Mouse (Mus musculus) heart, postnatal 4 days (tissue): ENCODE measurements around the gene Cd9. TPM values are rescaled to one million over a fixed set of nuclear protein-coding genes. Genes with fewer than 3 reads are reported as not detected.

Experiments
- DNase-seq: peaks from one replicate; pipeline ENCODE4 v3.0.0; 2021
- total RNA-seq, 2 experiments: library from RNA; stranded (reverse); gene quantifications; 2 replicates each; pipeline ENCODE4 v1.2.3; 2021

Cd9 gene
- total RNA-seq = 10 to 100 TPM; 72.4 to 73.3 TPM

- peak; percentile 84 for DNase-seq
Measured at GRCm38 (mm10) chr6:125494092-125494871, at the start of gene Cd9. TSS of gene Cd9 (minus strand) at chr6:125494791.

DNA sequence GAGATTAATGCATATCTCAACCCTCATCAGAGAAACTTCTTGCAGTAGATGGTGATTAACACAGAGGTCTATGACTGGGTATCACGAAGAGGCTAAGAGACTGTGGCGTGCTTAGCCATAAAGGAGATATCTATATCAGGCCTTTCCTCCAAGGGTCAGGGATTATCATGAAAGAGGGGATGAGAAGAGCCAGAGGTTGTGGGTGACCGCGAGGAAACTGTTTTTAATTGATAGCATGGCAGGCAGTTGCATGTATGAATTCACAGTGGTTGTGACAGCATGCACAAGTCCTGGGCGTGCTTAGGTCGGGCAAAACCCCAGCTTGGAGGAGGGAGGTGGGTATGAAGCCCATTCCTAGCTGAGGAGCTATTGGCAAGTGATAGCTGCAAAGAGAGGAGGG is 46.7 kb upstream of the Cd9 start:
- no peak for DNase-seq

- DNase-seq = no peak
Measured at GRCm38 (mm10) chr6:125540826-125541225, 46.2 kb upstream of the Cd9 start.

- DNase-seq = no peak
Measured at GRCm38 (mm10) chr6:125540199-125540598, 45.6 kb upstream of the Cd9 start.

- no peak for DNase-seq
Measured at GRCm38 (mm10) chr6:125539423-125539822, 44.8 kb upstream of the Cd9 start.

- no peak for DNase-seq
Measured at GRCm38 (mm10) chr6:125538469-125538868, 43.9 kb upstream of the Cd9 start.

DNA sequence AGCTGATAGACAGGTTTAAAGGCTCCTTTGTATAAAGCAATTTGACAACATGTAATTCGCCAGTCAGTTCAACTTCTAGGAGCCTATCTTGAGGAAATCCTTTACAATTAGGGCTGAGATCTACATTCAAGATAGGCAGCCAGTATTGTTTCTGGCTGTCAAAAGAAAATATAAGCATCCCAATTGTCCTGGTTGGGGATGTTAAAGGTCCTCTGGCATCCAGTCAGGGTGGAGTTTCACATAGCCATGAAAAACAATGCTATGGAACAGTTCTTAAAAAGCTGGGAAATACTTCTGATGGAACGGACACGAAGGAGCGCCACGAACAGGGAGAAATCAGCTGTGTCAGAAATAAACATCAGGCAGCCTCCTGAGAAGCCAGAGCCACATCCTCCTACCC is 40.4 kb upstream of the Cd9 start:
- DNase-seq = no peak

- DNase-seq = no peak
Measured at GRCm38 (mm10) chr6:125533104-125533650, 38.6 kb upstream of the Cd9 start.

GRCm38 (mm10) chr6:125529479-125529878 is 34.9 kb upstream of the Cd9 start:
- DNase-seq = peak; percentile 53

- no peak for DNase-seq
Measured at GRCm38 (mm10) chr6:125528614-125529200, 34.1 kb upstream of the Cd9 start.

DNA sequence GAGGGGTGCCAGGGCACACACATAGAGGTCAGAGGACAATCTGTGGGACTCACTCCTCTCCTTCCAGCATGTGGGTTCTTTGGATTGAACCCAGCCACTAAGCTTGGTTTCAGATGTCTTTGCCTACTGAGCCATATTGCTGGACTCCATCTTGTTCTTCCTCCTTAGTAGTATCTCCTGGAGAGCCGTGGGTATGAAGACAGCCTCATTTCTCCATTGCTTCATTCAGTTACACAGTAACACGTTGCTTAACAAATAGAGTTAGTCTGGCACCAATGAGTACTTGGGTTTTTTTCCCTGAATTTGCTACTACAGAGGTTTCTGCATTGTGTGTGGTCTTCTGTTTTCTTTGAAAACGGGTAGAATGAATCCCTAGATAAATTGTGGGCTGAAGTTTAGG is 31.5 kb upstream of the Cd9 start:
- DNase-seq = no peak

- no peak for DNase-seq
Measured at GRCm38 (mm10) chr6:125524027-125524426, 29.4 kb upstream of the Cd9 start.

GRCm38 (mm10) chr6:125521558-125522193 is 27.1 kb upstream of the Cd9 start:
- DNase-seq = no peak

DNA sequence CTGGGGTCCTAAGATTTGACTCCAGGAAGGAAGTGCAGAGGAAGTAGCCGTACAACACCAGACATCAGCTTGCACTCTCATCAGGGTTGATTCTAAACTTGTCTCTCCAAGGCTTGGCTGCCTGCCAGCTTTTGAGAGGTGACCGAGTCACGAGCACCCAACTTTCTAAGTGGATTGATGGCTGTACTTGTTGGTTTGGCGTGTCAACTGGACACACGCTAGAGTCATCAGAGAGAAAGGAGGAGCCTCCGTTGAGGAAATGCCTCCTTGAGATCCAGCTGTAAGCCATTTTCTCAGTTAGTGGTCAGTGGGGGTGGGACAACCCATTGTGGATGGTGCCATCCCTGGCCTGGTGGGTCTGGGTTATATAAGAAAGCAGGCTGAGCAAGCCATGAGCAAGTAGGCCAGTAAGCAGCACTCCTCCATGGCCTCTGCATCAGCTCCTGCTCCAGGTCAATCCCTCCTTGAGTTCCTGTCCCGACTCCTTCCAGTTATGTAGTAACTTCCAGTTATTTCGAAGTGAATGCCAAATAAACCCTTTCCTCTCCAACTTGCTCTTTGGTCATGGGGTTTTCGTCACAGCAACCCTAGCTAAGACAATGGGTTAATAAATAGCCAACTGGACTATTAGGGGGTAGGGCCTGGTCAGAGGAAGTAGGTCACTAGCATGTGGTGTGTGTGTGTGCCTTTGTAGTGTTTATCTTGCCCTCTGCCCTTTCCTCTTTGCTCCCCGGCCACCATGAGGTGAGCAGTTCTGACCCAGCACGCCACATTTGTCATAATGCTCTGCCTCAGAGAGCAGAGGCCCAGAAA is 21.1 kb upstream of the Cd9 start:
- DNase-seq = peak; percentile 87

- peak; percentile 65 for DNase-seq
Measured at GRCm38 (mm10) chr6:125512950-125513596, 18.5 kb upstream of the Cd9 start.

GRCm38 (mm10) chr6:125511196-125511595 is 16.6 kb upstream of the Cd9 start:
- no peak for DNase-seq

DNA sequence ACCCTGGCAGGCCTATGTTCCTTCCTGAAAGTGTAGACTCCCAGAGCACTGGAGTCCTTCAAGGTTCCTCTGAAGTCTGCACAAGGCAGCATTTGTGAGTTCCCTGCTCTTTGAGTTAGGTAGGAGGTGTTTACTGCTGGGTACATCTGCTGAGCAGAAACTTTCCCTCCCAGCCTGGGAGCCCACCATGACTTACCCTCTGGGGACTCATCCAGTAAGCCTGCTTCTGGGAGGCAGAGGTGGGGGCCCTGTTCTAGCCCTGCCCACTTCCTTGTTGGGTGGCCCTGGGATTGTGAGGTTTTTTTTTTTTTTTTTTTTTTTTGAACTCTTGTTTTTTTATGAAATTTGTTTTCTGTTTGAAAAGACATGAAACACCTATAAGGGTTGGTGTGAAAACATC is 16.1 kb upstream of the Cd9 start:
- DNase-seq = no peak

DNA sequence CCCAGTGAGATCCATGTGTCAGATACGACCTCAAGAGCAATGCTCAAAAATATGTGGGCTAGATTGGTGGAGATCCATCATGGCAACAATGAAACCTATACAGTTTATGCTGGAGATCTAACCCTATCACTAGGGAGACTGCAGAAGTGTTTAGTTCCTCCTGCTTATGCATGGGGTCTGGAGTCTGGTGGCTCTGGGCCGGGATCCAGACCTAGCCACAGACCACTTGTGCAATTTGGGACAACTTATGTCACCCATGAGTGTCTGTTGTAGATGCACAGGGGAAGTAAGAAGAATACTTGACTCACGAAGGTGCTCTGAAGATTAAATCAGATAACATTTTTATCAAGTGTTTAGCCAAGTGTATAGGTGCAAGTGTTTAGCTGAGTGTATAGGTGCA is 15.2 kb upstream of the Cd9 start:
- no peak for DNase-seq

DNA sequence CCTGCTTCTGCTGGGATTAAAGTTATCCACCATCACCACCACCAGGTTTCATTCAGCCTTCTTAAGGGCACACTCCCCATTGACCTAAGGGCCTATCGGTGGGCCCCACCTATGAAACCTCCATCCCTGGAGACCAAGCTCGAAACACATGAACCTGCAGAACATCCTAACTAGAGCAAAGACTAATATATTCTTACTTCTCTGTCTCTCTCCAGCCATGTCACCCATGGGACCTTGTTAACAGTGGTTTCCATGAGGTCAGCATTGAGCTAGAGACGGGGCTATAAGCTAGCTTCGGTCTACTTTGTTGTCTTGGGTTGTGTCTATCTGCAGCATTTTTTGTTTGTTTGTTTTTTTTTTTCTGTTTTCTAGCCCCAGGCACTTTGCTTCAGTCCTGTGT is 11.8 kb upstream of the Cd9 start:
- DNase-seq = no peak

DNA sequence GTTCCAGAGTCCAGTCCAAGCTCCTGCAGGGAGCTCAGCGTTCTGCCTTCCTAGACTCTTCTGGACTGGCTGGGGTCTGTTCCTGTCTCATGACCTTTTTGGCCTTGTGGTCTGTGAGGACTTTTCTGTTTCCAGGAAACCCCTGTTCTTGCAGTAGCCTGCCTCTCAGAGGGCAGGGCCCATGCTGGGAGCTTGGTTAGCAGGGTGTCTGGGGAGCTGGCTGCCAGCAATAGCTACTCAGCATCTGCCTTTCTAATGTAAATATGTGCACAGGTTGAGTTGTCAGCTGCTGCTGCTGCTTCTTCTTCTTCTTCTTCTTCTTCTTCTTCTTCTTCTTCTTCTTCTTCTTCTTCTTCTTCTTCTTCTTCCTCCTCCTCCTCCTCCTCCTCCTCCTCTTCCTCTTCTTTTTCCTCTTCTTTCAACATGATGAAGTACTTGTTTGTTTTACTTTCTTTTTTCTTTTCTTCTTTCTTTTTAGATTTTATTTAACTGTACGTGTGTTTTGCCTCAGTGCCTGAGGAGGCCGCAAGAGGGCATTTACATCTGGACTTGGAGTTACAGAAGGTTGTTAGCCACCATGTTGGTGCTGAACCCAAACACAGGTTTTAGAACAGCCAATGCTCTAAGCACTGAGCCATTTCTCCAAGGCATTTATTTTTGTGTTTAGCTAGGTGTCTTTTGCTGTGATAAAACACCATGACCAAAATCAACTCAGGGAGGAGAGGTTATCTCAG is 10.2 kb upstream of the Cd9 start:
- DNase-seq = no peak

GRCm38 (mm10) chr6:125503186-125503802 is 8.7 kb upstream of the Cd9 start:
- DNase-seq = no peak
